Mouse (Mus musculus) heart, adult 2 months (tissue): ENCODE measurements around the gene Cntn6.

Source experiments
- CTCF ChIP-seq: fragments of 200-600 bp; IDR thresholded peaks from 2 replicates; pipeline ENCODE4 v1.8.1; 2022; ENCODE audit warnings: antibody characterized with exemption, mild to moderate bottlenecking, moderate library complexity
- EP300 ChIP-seq: fragments of 200-500 bp; IDR thresholded peaks from 2 replicates; pipeline ENCODE4 v1.6.1; 2011; ENCODE audit warnings: low read depth, low read length, control low read depth; ENCODE audit not compliant: insufficient read depth

GRCm38 (mm10) chr6:104815610-104816009 is 323.0 kb downstream of the Cntn6 start:
- TF ChIP-seq CTCF = no peak
- no peak for TF ChIP-seq EP300
